Mouse (Mus musculus) E14TG2a.4 (cell line): ENCODE measurements around the gene Abtb2.

Source experiments
- CTCF ChIP-seq: conservative IDR thresholded peaks from 2 replicates; pipeline ENCODE4 v1.5.1; 2014; ENCODE audit warnings: low read length
- POU5F1 ChIP-seq: IDR thresholded peaks from 2 replicates; pipeline ENCODE4 v1.6.1; 2014; ENCODE audit warnings: low read length, borderline replicate concordance

GRCm38 (mm10) chr2:103589400-103589799 lies 23.3 kb downstream of the Abtb2 start:
- TF ChIP-seq CTCF (no peak), POU5F1 (no peak)
